Mouse (Mus musculus) liver, postnatal 0 days (tissue): ENCODE measurements at regions not wholly inside any gene's neighbourhood (a gene's known extent, or its start where the extent isn't known, plus 50 kb on each side); places are given as distances from the start of the nearest gene placed in this dataset.

ENCODE experiments used
- CTCF ChIP-seq: sonication (generic); IDR thresholded peaks from 2 replicates; pipeline ENCODE4 v1.5.1; 2016; ENCODE audit warnings: antibody characterized with exemption, low read depth
- EP300 ChIP-seq: IDR thresholded peaks from 2 replicates; pipeline ENCODE4 v1.6.1; 2016; ENCODE audit warnings: antibody characterized with exemption, low read depth, mild to moderate bottlenecking

- TF ChIP-seq CTCF (no peak), EP300 (no peak)
Observed at GRCm38 (mm10) chr19:14679776-14680175, 81.9 kb upstream of the Tle4 start.
